Mouse (Mus musculus) midbrain, embryonic 12.5 days (tissue): ENCODE data around the gene Sbk2. TPM values are rescaled to one million over a fixed set of nuclear protein-coding genes. Genes with fewer than 3 reads are reported as not detected.
"Not testable (repeated sequence)": the region's sequence is repeated elsewhere in the genome, so short reads cannot be mapped to it uniquely, and the experiment has no call there.

ENCODE experiments used
- ATAC-seq: fragments of 200-750 bp; cut with Nextera tagmentation; 2 replicates; pipeline ENCODE4 v1.8.0; 2017; ENCODE audit warnings: low read depth, moderate TSS enrichment, moderate library complexity; ENCODE audit not compliant: low FRiP score
- H3K27ac ChIP-seq: fragments of 300-500 bp; sonication (generic); replicated peaks from 2 replicates; pipeline ENCODE4 v1.5.1; 2016; ENCODE audit warnings: mild to moderate bottlenecking
- H3K27me3 ChIP-seq: fragments of 300-500 bp; sonication (generic); 2 replicates; pipeline ENCODE4 v1.6.1; 2016; ENCODE audit warnings: mild to moderate bottlenecking
- H3K36me3 ChIP-seq: fragments of 300-500 bp; sonication (generic); 2 replicates; pipeline ENCODE4 v1.6.1; 2016
- H3K4me1 ChIP-seq: fragments of 300-500 bp; sonication (generic); 2 replicates; pipeline ENCODE4 v1.6.1; 2016
- H3K4me2 ChIP-seq: fragments of 300-500 bp; sonication (generic); replicated peaks from 2 replicates; pipeline ENCODE4 v1.6.1; 2016; ENCODE audit warnings: mild to moderate bottlenecking, moderate library complexity
- H3K4me3 ChIP-seq: fragments of 300-500 bp; sonication (generic); 2 replicates; pipeline ENCODE4 v1.5.1; 2016; ENCODE audit warnings: mild to moderate bottlenecking
- H3K9ac ChIP-seq: fragments of 300-500 bp; sonication (generic); replicated peaks from 2 replicates; pipeline ENCODE4 v1.6.1; 2016; ENCODE audit warnings: mild to moderate bottlenecking, moderate library complexity
- H3K9me3 ChIP-seq: fragments of 300-500 bp; sonication (generic); 2 replicates; pipeline ENCODE4 v1.6.1; 2016; ENCODE audit warnings: mild to moderate bottlenecking
- WGBS: fragments of 180-500 bp; shearing (Covaris S2); methylation state at CpG from one replicate; pipeline ENCODE4 v1.1.7; 2016; 5-methylcytosine and 5-hydroxymethylcytosine counted together
- polyA plus RNA-seq: library from polyadenylated mRNA; unstranded; fragments of >200 nt; fragmentation: Nextera tagmentation; extraction: Ambion mirVana; gene quantifications from 2 replicates; pipeline ENCODE4 v1.2.1, GENCODE M21; 2016

The Sbk2 gene
- 0.18 TPM in 1 of 2 replicates, not detected in the other for polyA plus RNA-seq

GRCm38 (mm10) chr7:4964272-4964671 lies at the start of gene Sbk2:
Gene Sbk2, minus strand, starts transcription at chr7:4964406.
- no peak within 1 kb of the TSS for H3K4me2 ChIP-seq
- H3K4me1 ChIP-seq = no peaks in the 10 kb centered on the region
- H3K27me3 ChIP-seq = 0 out of 2 replicates have a peak, but pooled peaks cover 3% of the 10 kb centered on the region
- no peak within 1 kb of the TSS for H3K27ac ChIP-seq
- H3K9me3 ChIP-seq = no peaks in the 10 kb centered on the region
- no peak within 1 kb of the TSS for H3K9ac ChIP-seq
- no peaks in the 10 kb centered on the region for H3K36me3 ChIP-seq
- peak; percentile 76; the same call in 1 of the 2 replicates for ATAC-seq
- H3K4me3 ChIP-seq = no peak within 1 kb of the TSS
- 5% methylated on average over 10 of the region's 10 CpGs for WGBS

GRCm38 (mm10) chr7:5012681-5013513 lies 48.7 kb upstream of the Sbk2 start:
- Histone ChIP-seq H3K4me3 (no peak overlapping the region), H3K9ac (no peak overlapping the region)
- no peak for ATAC-seq

GRCm38 (mm10) chr7:5008229-5008628 lies 44.0 kb upstream of the Sbk2 start:
- WGBS = 97% methylated on average over 26 of the region's 26 CpGs
- H3K36me3 ChIP-seq = peaks cover 70% of the 10 kb centered on the region

More at GRCm38 (mm10) chr7:5012681-5013513, 48.7 kb upstream of the Sbk2 start:
- no peaks in the 10 kb centered on the region for H3K9me3 ChIP-seq
- H3K36me3 ChIP-seq = peaks cover 54% of the 10 kb centered on the region
- H3K4me1 ChIP-seq = peaks cover 10% of the 10 kb centered on the region
- no peak overlapping the region for H3K27ac ChIP-seq
- H3K4me2 ChIP-seq = peak overlapping the region; percentile 55; the same call in 1 of the 2 replicates
- WGBS = 90% methylated on average over 27 of the region's 27 CpGs
- no peaks in the 10 kb centered on the region for H3K27me3 ChIP-seq

GRCm38 (mm10) chr7:5002876-5003275 lies 38.7 kb upstream of the Sbk2 start:
- not testable (repeated sequence) for H3K9me3 ChIP-seq, H3K9ac ChIP-seq, ATAC-seq, H3K27me3 ChIP-seq, H3K4me1 ChIP-seq, H3K4me3 ChIP-seq, H3K4me2 ChIP-seq, H3K27ac ChIP-seq
- 81% methylated on average over 8 of the region's 8 CpGs for WGBS
- H3K36me3 ChIP-seq = peaks cover 20% of the 10 kb centered on the region

More at GRCm38 (mm10) chr7:5008229-5008628, 44.0 kb upstream of the Sbk2 start:
- Histone ChIP-seq H3K27me3 (no peaks in the 10 kb centered on the region), H3K4me1 (0 out of 2 replicates have a peak, but pooled peaks cover under 1% of the 10 kb centered on the region), H3K4me3 (no peak overlapping the region), H3K9me3 (no peaks in the 10 kb centered on the region), H3K4me2 (no peak overlapping the region), H3K27ac (no peak overlapping the region), H3K9ac (no peak overlapping the region)
- 0 out of 2 replicates have a peak, but pooled peaks have one; percentile 10 for ATAC-seq

- H3K9ac ChIP-seq = no peak overlapping the region
- H3K9me3 ChIP-seq = no peaks in the 10 kb centered on the region
- peaks cover 3% of the 10 kb centered on the region for H3K27me3 ChIP-seq
- peaks cover 12% of the 10 kb centered on the region for H3K4me1 ChIP-seq
- no peak overlapping the region for H3K4me3 ChIP-seq
- H3K4me2 ChIP-seq = no peak overlapping the region
- no peak overlapping the region for H3K27ac ChIP-seq
- ATAC-seq = no peak
- H3K36me3 ChIP-seq = no peaks in the 10 kb centered on the region
- WGBS = 74% methylated on average over 2 of the region's 2 CpGs
These were observed 35.7 kb upstream of the Sbk2 start for GRCm38 (mm10) chr7:4999876-5000275.

- no peaks in the 10 kb centered on the region for H3K9me3 ChIP-seq
- H3K4me2 ChIP-seq = peak overlapping the region; percentile 84
- H3K27ac ChIP-seq = peak overlapping the region; percentile 74
- H3K4me1 ChIP-seq = peaks cover 28% of the 10 kb centered on the region
- peak overlapping the region; percentile 93 for H3K9ac ChIP-seq
- 73% methylated on average over 8 of the region's 8 CpGs for WGBS
- H3K4me3 ChIP-seq = peak overlapping the region; percentile 84
- peaks cover 23% of the 10 kb centered on the region for H3K27me3 ChIP-seq
- peaks cover 25% of the 10 kb centered on the region for H3K36me3 ChIP-seq
- ATAC-seq = no peak
These were observed 32.7 kb upstream of the Sbk2 start for GRCm38 (mm10) chr7:4996934-4997333.

GRCm38 (mm10) chr7:4996003-4996895 lies 32.0 kb upstream of the Sbk2 start, which contains the start of gene Zfp579:
Gene Zfp579, minus strand, starts transcription at chr7:4996158.
- WGBS = 8% methylated on average over 10 of the region's 26 CpGs
- ATAC-seq = peak; percentile 87
- Histone ChIP-seq H3K27me3 (peaks cover 23% of the 10 kb centered on the region), H3K9me3 (no peaks in the 10 kb centered on the region), H3K4me1 (peaks cover 28% of the 10 kb centered on the region), H3K4me3 (peak within 1 kb of the TSS; percentile 84), H3K9ac (peak within 1 kb of the TSS; percentile 93), H3K27ac (peak within 1 kb of the TSS; percentile 74), H3K36me3 (peaks cover 32% of the 10 kb centered on the region), H3K4me2 (peak within 1 kb of the TSS; percentile 84)

- Histone ChIP-seq H3K4me1 (peaks cover 28% of the 10 kb centered on the region), H3K27me3 (peaks cover 23% of the 10 kb centered on the region), H3K27ac (peak overlapping the region; percentile 74), H3K4me2 (peak overlapping the region; percentile 84), H3K9me3 (0 out of 2 replicates have a peak, but pooled peaks cover 3% of the 10 kb centered on the region), H3K9ac (peak overlapping the region; percentile 93), H3K4me3 (peak overlapping the region; percentile 84), H3K36me3 (peaks cover 40% of the 10 kb centered on the region)
- 5% methylated on average over 19 of the region's 19 CpGs for WGBS
- peak; percentile 20 for ATAC-seq
These were observed 31.2 kb upstream of the Sbk2 start for GRCm38 (mm10) chr7:4995268-4996002.

GRCm38 (mm10) chr7:4993999-4994788 lies 30.0 kb upstream of the Sbk2 start:
- WGBS = 53% methylated on average over 59 of the region's 59 CpGs
- peak overlapping the region; percentile 84 for H3K4me3 ChIP-seq
- H3K36me3 ChIP-seq = peaks cover 40% of the 10 kb centered on the region
- H3K4me1 ChIP-seq = peaks cover 28% of the 10 kb centered on the region
- H3K9ac ChIP-seq = peak overlapping the region; percentile 93; the same call in 1 of the 2 replicates
- H3K27me3 ChIP-seq = peaks cover 23% of the 10 kb centered on the region
- no peak overlapping the region for H3K27ac ChIP-seq
- ATAC-seq = no peak
- 0 out of 2 replicates have a peak, but pooled peaks cover 3% of the 10 kb centered on the region for H3K9me3 ChIP-seq
- H3K4me2 ChIP-seq = peak overlapping the region; percentile 84

- Histone ChIP-seq H3K4me1 (peaks cover 28% of the 10 kb centered on the region), H3K4me3 (peak overlapping the region; percentile 84), H3K4me2 (peak overlapping the region; percentile 84), H3K9me3 (0 out of 2 replicates have a peak, but pooled peaks cover 3% of the 10 kb centered on the region), H3K27ac (no peak overlapping the region), H3K9ac (peak overlapping the region; percentile 93; the same call in 1 of the 2 replicates), H3K36me3 (peaks cover 40% of the 10 kb centered on the region), H3K27me3 (peaks cover 23% of the 10 kb centered on the region)
- WGBS = 34% methylated on average over 55 of the region's 55 CpGs
- ATAC-seq = no peak
These were observed 29.3 kb upstream of the Sbk2 start for GRCm38 (mm10) chr7:4993347-4993998.
